Mouse (Mus musculus): ENCODE results near the gene Gm14444.
"Not testable (repeated sequence)": the region's sequence is repeated elsewhere in the genome, so short reads cannot be mapped to it uniquely, and the experiment has no call there.

Gene Gm14444

GRCm38 (mm10) chr2:175010022-175010421, at the start of gene Gm14444:
TSS of gene Gm14444 (plus strand) at chr2:175010241.
- not testable (repeated sequence) for DNase-seq (ENCODE audit: low read depth, low spot score)

GRCm38 (mm10) chr2:174965466-174965865, 44.6 kb upstream of the Gm14444 start:
- DNase-seq (ENCODE audit: low read depth, low spot score): not testable (repeated sequence)

DNA sequence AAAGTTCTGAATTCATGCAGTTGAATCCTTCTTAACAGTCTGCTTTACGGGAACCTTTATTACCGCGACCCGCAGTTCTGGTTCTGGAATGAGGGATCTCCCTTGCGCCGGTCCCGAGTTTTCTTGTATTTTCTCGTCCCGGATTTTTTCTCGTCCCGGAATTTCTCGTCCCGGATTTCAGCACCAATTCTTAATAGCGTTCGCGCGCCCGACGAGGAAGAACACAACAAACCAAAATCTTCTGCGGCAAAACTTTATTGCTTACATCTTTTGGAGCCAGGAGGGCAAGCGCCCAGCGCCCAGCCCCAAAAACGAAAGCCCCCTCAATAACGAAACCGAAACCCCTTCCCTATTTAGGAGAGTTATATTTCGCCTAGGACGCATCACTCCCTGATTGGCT, 34.2 kb downstream of the Gm14444 start:
- not testable (repeated sequence) for DNase-seq (ENCODE audit: low read depth, low spot score)

GRCm38 (mm10) chr2:175067681-175068261, 57.7 kb downstream of the Gm14444 start, which contains the start of gene Gm14393:
TSS of gene Gm14393 (minus strand) at chr2:175067781.
- DNase-seq (ENCODE audit: low read depth, low spot score): not testable (repeated sequence)
